Mouse (Mus musculus) urinary bladder, postnatal 0 days (tissue): ENCODE results near the gene Gm12258. TPM values are rescaled to one million over a fixed set of nuclear protein-coding genes. Genes with fewer than 3 reads are reported as not detected.

Experiments used
- polyA plus RNA-seq: library from polyadenylated mRNA; unstranded; fragments of >200 nt; fragmentation: Nextera tagmentation; extraction: Ambion mirVana; gene quantifications from 2 replicates; pipeline ENCODE4 v1.2.1, GENCODE M21; 2015

Gene Gm12258
- polyA plus RNA-seq = 2.1 and 2.5 TPM in 2 replicates

GRCm38 (mm10) chr11:58846919-58847461 is at the start of gene Gm12258:
Gene Gm12258, plus strand, starts transcription at chr11:58847158.

GRCm38 (mm10) chr11:58801558-58802228 is 45.3 kb upstream of the Gm12258 start, which contains the start of gene Fam183b:
Gene Fam183b, minus strand, starts transcription at chr11:58801960.

GRCm38 (mm10) chr11:58814700-58815099 is 32.3 kb upstream of the Gm12258 start, which contains the start of gene Olfr313:
Gene Olfr313, plus strand, starts transcription at chr11:58815000.

GRCm38 (mm10) chr11:58828937-58829336 is 18.0 kb upstream of the Gm12258 start, which contains the start of gene Olfr312:
Gene Olfr312, plus strand, starts transcription at chr11:58829237.

GRCm38 (mm10) chr11:58838951-58839350 is 8.0 kb upstream of the Gm12258 start, which contains the start of gene Olfr311:
Gene Olfr311, plus strand, starts transcription at chr11:58839251.

GRCm38 (mm10) chr11:58867039-58867953 is 20.3 kb downstream of the Gm12258 start, which contains the start of gene 2810021J22Rik:
Gene 2810021J22Rik, plus strand, starts transcription at chr11:58867216.

GRCm38 (mm10) chr11:58903511-58904409 is 56.8 kb downstream of the Gm12258 start, which contains the start of gene Zfp39:
Gene Zfp39, minus strand, starts transcription at chr11:58904225.

Other genes starting within 250 kb of the Gm12258 start
- not detected in 2 replicates for gene 2210407C18Rik, start 231.1 kb upstream of the Gm12258 start, polyA plus RNA-seq
- not detected in 2 replicates for gene Olfr323, start 216.7 kb upstream of the Gm12258 start, polyA plus RNA-seq
- not detected in 2 replicates for gene Trim58, start 206.7 kb upstream of the Gm12258 start, polyA plus RNA-seq
- gene Olfr322, start 188.4 kb upstream of the Gm12258 start, polyA plus RNA-seq = not detected in 2 replicates
- gene Olfr320, start 166.1 kb upstream of the Gm12258 start, polyA plus RNA-seq = not detected in 2 replicates
- gene Olfr319, start 148.0 kb upstream of the Gm12258 start, polyA plus RNA-seq = not detected in 2 replicates
- gene Olfr318, start 123.1 kb upstream of the Gm12258 start, polyA plus RNA-seq = not detected in 2 replicates
- gene Olfr317, start 107.9 kb upstream of the Gm12258 start, polyA plus RNA-seq = not detected in 2 replicates
- not detected in 2 replicates for gene Olfr316, start 94.4 kb upstream of the Gm12258 start, polyA plus RNA-seq
- not detected in 2 replicates for gene Olfr315, start 74.0 kb upstream of the Gm12258 start, polyA plus RNA-seq
- gene Olfr314, start 64.2 kb upstream of the Gm12258 start, polyA plus RNA-seq = not detected in 2 replicates
- gene Fam183b, start 45.2 kb upstream of the Gm12258 start, polyA plus RNA-seq = 8.1 and 9.6 TPM in 2 replicates
- not detected in 2 replicates for gene Olfr313, start 32.2 kb upstream of the Gm12258 start, polyA plus RNA-seq
- not detected in 2 replicates for gene Olfr312, start 17.9 kb upstream of the Gm12258 start, polyA plus RNA-seq
- gene Olfr311, start 7.9 kb upstream of the Gm12258 start, polyA plus RNA-seq = not detected in 2 replicates
- 3.1 and 3.9 TPM in 2 replicates for gene 2810021J22Rik, start 20.1 kb downstream of the Gm12258 start, polyA plus RNA-seq
- 2.1 and 2.6 TPM in 2 replicates for gene Zfp39, start 57.1 kb downstream of the Gm12258 start, polyA plus RNA-seq
- 0.16 TPM in 1 of 2 replicates, not detected in the other for gene Btnl10, start 70.8 kb downstream of the Gm12258 start, polyA plus RNA-seq
- gene Rnf187, start 91.8 kb downstream of the Gm12258 start, polyA plus RNA-seq = 137 and 141 TPM in 2 replicates
- 2.0 and 2.6 TPM in 2 replicates for gene Hist3h2ba, start 101.8 kb downstream of the Gm12258 start, polyA plus RNA-seq
- 13.9 and 14.8 TPM in 2 replicates for gene Hist3h2a, start 107.5 kb downstream of the Gm12258 start, polyA plus RNA-seq
- gene Trim17, start 107.5 kb downstream of the Gm12258 start, polyA plus RNA-seq = 0.18 TPM in 1 of 2 replicates, not detected in the other
- 12.4 and 13.0 TPM in 2 replicates for gene Trim11, start 130.9 kb downstream of the Gm12258 start, polyA plus RNA-seq